Mouse (Mus musculus) lung, postnatal 25 days (tissue): ENCODE measurements at regions not wholly inside any gene's neighbourhood (a gene's known extent, or its start where the extent isn't known, plus 50 kb on each side); places are given as distances from the start of the nearest gene placed in this dataset.

ENCODE experiments used
- DNase-seq: peaks from one replicate; pipeline ENCODE4 v3.0.0; 2022; ENCODE audit warnings: low spot score

DNA sequence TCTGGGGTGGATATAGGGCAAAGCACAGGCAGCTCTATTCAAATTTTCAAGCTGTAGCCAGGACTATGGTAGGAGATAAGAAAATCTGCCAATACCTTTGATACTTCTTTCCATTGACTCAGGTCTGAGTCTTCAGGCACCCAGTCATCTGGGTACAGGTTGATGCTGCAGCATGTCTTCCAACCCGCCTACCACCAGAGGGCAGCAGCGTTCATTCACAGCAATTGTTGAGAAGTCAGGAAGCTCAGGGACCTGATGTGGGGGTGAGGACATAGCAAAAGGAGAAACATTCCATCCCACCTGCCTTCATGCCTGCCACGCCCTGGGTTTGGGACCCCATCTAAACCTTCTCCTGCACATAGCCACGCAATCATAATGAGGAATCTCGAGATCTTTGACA is 118.2 kb upstream of the Gm21876 start:
- no peak for DNase-seq

DNA sequence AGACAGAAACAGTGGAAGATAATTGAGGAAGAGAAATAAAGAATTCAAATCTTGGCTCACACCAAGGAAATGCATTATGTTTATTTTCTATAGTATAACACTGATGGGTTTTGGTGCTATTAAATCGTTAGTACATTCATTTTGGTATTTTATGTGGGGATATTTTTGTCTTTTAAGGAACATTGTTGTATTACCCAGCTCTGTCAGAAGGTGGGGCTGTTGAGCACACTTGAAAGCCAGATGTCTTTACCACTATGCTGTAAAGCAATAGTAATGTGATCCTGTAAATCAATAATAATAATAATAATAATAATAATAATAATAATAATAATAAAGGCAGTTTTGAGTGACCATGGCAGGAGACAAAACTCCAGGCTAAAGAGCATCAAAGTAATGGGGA is 120.0 kb upstream of the Gm21876 start:
- DNase-seq: no peak

DNA sequence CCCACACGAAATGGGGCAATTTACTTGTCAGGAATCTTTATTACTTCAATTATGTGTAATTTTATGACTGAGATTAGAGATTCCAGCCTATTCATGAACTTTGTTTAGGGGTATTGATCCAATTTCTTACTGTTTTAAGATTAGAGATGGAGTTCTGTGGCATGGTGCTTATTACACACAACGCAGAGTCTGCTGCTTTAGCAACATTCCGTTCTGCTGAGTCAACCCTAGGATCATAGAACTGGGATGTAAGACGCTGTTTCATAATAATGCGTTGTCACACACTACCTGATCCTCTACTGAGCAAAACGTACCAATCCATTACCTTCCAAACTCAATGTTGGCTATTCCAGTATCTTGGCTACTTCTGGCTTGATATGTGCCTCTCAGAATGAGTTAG is 121.9 kb upstream of the Gm21876 start:
- no peak for DNase-seq

DNA sequence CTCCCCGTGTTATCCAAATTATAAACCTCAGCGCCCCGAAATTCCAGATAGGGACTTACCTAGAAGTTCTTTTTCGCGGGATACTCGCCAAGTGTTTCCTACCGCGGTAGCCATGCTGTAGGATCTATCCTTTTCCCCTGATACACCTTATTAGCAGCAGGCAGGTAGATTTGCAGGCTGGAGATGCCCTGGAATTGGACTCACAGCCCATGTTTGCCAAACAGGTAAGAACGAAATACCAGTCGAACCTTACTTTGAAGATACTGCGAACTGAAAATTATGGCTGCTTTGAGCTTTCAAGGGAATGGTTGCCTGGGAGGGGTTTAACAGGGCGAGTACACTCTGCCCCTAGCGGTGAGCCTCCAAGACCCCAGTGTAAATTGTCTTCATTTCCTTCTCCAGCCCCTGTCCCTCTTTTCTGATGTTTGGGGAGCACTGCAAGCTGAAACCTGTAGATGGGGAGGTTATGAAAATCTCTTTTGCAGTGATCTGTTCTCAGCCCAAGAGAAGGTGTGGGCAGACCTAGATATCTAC is 149.8 kb upstream of the Agtr2 start:
- DNase-seq: no peak

DNA sequence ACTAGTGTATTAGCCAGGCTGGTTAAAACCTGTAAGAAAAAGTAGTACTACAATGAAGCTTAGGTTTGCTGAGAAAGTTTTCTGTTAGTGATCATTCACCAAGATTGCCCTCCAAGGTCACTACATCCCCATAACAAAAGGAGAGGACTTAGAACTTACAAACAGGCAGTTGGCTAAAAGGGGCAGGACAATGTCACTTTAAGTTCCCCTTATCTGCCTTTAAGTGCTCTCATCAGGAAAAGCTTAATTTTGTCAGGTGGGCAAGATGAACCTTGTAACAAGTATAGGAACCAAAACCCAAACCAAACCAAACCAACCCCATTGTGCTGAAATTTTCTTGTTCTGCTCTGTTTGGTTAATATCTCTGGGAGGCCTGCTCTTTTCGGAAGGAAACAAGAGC is 139.9 kb upstream of the Agtr2 start:
- no peak for DNase-seq

DNA sequence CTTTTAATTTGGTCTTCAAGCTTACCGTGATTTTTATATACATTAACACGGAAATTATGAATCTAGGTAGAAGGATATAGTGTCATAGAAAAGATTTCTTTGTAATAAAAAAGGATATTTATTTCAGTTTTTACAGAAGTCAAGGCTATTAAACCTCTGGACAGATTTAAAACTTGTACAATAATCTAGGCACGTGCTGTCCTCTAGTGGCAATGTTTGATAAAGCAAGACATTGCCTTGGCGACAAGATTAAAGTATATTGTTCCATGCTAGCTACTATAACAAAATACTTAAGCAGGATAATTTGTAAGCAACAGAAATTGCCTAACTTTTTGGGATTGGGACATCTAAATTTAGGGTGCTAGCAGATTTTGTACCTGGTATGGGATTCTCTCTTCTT is 133.8 kb upstream of the Agtr2 start:
- DNase-seq: no peak

DNA sequence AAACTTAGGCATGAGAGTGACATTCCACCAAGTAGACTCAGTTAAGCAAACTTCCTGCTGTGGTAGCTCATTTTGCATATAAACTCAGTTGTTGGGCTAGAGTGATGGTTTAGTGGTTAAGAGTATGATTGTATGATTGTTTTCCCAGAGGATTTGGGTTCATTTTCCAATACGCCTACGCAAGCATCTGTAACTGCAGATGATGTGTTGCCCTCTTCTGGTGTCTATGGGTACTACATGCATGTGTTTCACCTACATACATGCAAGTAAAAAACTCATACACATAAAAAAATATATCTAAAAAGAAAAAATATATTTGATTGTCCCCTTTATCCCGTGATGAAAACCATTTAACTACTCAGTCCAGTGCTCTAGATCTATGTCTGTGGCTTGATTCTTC is 132.0 kb upstream of the Agtr2 start:
- DNase-seq: no peak

DNA sequence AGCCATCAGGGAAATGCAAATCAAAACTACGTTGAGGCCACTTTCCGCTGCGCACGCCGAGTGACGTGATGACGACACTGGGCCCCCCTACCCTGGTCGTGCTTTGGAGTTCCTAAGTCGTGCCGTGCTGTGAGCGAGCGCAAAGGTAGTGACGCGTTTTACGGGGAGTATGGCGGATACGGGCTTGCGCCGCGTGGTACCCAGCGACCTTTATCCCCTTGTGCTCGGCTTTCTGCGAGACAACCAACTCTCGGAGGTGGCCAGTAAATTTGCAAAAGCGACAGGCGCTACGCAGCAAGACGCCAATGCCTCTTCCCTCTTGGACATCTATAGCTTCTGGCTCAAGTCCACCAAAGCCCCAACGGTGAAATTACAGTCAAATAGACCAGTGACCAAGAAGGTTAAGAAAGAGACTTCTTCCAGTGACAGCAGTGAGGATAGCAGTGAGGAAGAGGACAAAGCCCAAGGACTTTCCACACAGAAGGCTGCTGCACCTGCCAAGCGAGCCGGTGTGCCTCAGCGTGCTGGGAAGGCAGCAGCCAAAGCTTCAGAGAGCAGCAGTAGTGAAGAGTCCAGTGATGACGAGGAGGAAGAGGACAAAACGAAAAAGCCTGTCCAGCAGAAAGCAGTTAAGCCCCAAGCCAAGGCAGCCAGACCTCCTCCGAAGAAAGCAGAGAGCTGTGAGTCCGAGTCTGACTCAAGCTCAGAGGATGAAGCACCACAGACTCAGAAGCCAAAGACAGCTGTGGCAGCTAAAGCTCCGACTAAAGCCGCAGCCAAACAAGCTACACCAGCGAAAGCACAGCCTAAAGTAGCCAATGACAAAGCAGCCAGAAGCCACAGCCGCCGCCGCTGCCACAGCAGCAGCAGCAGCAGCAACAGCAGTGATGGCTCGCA is 123.3 kb upstream of the Agtr2 start:
- DNase-seq: no peak

DNA sequence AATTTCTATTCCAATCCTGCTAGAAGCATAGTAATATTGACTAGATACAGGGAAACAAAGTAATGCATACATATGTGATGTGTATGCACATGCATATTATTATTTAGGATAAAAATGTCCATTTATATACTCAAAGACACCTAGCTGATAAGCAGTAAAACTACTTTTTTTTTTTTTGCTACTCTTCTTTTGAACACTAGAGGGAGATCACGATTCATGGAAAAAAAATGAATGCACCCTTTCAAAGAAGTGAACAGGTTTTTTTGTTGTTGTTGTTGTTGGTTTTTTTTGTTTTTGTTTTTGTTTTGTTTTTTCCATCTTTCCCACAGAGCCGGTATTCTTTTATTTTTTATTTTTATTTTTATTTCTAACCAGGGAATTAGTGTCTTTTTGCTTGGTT is 99.1 kb upstream of the Agtr2 start:
- DNase-seq: no peak

DNA sequence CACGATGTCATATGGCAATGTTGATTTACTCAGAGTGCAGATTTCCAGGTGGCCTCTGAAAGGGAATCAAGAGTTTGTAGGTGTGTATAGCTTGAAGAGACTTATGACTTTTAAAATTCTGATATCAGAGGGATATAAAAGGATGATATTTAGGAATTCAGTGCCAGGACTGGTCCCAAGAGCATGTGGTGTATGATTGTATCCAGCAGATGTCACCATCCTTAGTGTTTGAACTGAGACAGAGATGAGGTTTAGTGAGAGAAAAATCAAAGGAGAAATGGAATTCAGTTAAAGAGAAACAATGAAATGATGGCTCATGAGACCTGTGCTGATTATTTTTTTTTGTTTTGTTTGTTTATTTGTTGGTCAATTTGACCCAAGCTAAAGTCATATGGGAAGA is 94.4 kb upstream of the Agtr2 start:
- DNase-seq: no peak

DNA sequence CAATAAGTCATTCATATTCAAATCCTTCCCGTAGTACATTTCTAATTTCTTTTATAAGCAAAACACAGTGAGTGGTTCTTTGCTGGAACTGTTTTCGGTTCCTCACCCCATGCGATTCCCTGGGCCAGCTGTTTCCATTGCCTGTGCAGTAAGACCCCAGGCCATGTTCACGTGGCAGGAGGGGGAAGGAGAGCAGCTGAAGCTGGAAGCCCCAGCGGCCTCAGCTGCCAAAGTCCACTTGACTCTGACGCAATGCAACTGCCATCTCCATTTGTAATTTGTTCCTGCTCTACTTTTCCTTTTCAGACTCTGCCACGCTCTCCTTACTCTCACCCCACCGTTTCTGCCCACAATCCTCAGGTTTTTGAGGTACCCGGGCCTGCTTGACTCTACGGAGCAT is 91.1 kb upstream of the Agtr2 start:
- DNase-seq: peak; percentile 16

DNA sequence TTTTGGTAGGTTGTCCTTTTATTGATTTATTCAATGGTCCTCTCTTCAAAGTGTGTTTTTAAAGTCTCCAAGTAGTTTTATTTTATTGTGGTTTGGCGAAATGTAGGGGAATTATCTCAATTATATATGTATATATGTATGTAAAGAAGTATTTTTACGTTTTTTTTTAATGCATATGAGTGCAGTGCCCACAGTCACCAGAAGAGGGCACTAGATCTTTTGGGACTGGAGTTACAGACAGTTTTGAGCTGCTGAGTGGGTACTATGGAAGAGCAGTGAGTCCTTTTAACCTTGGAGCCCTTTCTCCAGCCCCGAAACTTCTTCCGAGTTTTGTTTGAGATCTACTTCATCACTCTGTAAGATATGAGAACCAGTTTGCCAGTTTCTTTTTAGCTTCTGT is 59.5 kb upstream of the Agtr2 start:
- DNase-seq: no peak

DNA sequence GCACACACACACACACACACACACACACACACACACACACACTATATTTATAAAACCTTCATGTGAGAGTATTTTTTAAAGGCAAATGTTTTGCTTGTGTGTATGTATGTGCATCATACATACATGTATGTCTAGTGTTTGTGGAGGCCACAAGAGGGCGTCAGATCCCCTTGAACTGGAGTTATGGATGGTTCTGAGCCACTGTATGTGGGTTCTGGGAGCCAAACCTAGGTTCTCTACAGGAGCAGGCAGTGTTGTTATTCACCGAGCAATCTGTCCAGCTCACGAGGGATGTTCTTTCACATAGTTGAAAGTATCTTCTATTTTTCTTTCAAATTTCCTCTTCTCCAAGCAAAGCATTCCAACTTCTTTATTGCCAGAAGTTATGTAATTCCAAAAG is 56.3 kb upstream of the Agtr2 start:
- no peak for DNase-seq

DNA sequence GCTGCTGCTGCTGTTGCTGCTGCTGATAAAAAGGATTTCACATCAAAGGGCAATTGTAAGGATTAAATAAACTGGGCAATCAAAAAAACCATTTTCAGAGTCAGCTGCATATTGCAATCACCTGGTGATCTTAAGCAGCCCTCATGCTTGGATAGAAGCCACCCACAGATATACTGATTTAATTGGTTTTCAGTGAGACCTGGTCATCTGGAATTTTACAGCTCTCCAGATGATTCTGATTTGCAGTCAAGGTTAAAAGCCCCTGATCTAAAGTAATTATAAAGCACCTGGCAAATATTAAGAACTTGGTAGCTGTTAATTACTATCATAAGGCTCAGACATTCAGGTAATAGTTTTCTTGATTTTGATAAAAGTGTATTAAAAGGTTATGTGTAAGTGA is 50.8 kb upstream of the Agtr2 start:
- DNase-seq: no peak
